Mouse (Mus musculus) liver, embryonic 15.5 days (tissue): ENCODE data around the gene Kifc5b. TPM values are rescaled to one million over a fixed set of nuclear protein-coding genes. Genes with fewer than 3 reads are reported as not detected.
"Not testable (repeated sequence)": the region's sequence is repeated elsewhere in the genome, so short reads cannot be mapped to it uniquely, and the experiment has no call there.

Experiments
- ATAC-seq: fragments of 200-750 bp; cut with Nextera tagmentation; 2 replicates; pipeline ENCODE4 v1.8.0; 2017; ENCODE audit warnings: moderate number of reproducible peaks, mild to moderate bottlenecking, moderate library complexity; ENCODE audit not compliant: insufficient read depth
- H3K27ac ChIP-seq: fragments of 300-500 bp; sonication (generic); replicated peaks from 2 replicates; pipeline ENCODE4 v1.5.1; 2015; ENCODE audit warnings: mild to moderate bottlenecking, inconsistent platforms
- H3K27me3 ChIP-seq: fragments of 300-500 bp; sonication (generic); 2 replicates; pipeline ENCODE4 v1.6.1; 2015; ENCODE audit warnings: mild to moderate bottlenecking, inconsistent platforms
- H3K36me3 ChIP-seq: fragments of 300-500 bp; sonication (generic); replicated peaks from 2 replicates; pipeline ENCODE4 v1.6.1; 2015; ENCODE audit warnings: moderate library complexity, mild to moderate bottlenecking, inconsistent platforms
- H3K4me1 ChIP-seq: fragments of 300-500 bp; sonication (generic); replicated peaks from 2 replicates; pipeline ENCODE4 v1.6.1; 2015; ENCODE audit warnings: inconsistent platforms
- H3K4me2 ChIP-seq: fragments of 300-500 bp; sonication (generic); 2 replicates; pipeline ENCODE4 v1.6.1; 2015; ENCODE audit warnings: moderate library complexity, mild to moderate bottlenecking, inconsistent platforms
- H3K4me3 ChIP-seq: fragments of 300-500 bp; sonication (generic); replicated peaks from 2 replicates; pipeline ENCODE4 v1.5.1; 2015; ENCODE audit warnings: mild to moderate bottlenecking, inconsistent platforms
- H3K9ac ChIP-seq: fragments of 300-500 bp; sonication (generic); 2 replicates; pipeline ENCODE4 v1.6.1; 2015; ENCODE audit warnings: moderate library complexity, mild to moderate bottlenecking, inconsistent platforms
- H3K9me3 ChIP-seq: fragments of 300-500 bp; sonication (generic); replicated peaks from 2 replicates; pipeline ENCODE4 v1.6.1; 2016; ENCODE audit warnings: inconsistent platforms
- WGBS: fragments of 180-500 bp; shearing (Covaris S2); methylation state at CpG from one replicate; pipeline ENCODE4 v1.1.7; 2015; ENCODE audit warnings: mixed read lengths; ENCODE audit not compliant: insufficient replicate concordance; 5-methylcytosine and 5-hydroxymethylcytosine counted together
- polyA plus RNA-seq: library from polyadenylated mRNA; unstranded; fragments of >200 nt; fragmentation: Nextera tagmentation; extraction: Ambion mirVana; gene quantifications from 2 replicates; pipeline ENCODE4 v1.2.1, GENCODE M21; 2015

Kifc5b gene
- polyA plus RNA-seq, 1 experiment from 2014 or later, result 5.2 TPM

- Histone ChIP-seq H3K9ac (peak overlapping the region; percentile 56), H3K9me3 (no peaks in the 10 kb centered on the region), H3K4me1 (peaks cover 22% of the 10 kb centered on the region), H3K4me3 (peak overlapping the region; percentile 82), H3K27ac (no peak overlapping the region), H3K4me2 (peak overlapping the region; percentile 75), H3K36me3 (peaks cover 30% of the 10 kb centered on the region), H3K27me3 (no peaks in the 10 kb centered on the region)
- 64% methylated on average over 2 of the region's 2 CpGs for WGBS
- no peak for ATAC-seq
Measured at GRCm38 (mm10) chr17:26918343-26918742, 1.5 kb downstream of the Kifc5b start.

GRCm38 (mm10) chr17:26919516-26919915 lies 2.6 kb downstream of the Kifc5b start:
- H3K27me3 ChIP-seq, H3K27ac ChIP-seq, ATAC-seq, H3K9ac ChIP-seq, H3K9me3 ChIP-seq, H3K4me3 ChIP-seq: not testable (repeated sequence)
- peaks cover 22% of the 10 kb centered on the region for H3K4me1 ChIP-seq
- WGBS, result 58% methylated on average over 2 of the region's 2 CpGs
- peaks cover 42% of the 10 kb centered on the region for H3K36me3 ChIP-seq
- H3K4me2 ChIP-seq, result peak overlapping the region; percentile 38

DNA sequence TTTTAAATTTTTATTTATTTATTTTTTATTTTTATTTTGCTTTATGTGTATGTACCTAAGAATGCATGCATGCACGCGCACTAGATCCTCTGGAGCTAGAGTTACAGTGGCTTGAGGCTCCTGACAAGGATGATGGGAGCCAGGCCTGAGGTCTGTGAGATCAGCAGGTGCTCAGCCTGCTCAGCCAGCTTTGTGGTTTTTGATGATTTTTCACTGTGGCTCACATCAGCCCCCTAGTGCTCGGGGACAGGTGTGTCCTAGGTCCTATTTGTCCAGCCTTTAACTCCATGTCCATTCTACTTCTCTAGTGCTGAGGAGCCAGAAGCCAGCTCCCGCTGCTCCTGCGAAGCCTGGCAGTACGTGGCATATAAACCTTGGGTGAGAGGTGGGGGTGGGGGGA lies 5.5 kb downstream of the Kifc5b start:
- H3K27ac ChIP-seq, H3K4me3 ChIP-seq, H3K4me2 ChIP-seq, H3K27me3 ChIP-seq, H3K9ac ChIP-seq, H3K9me3 ChIP-seq, ATAC-seq: not testable (repeated sequence)
- Histone ChIP-seq H3K36me3 (peaks cover 69% of the 10 kb centered on the region), H3K4me1 (peaks cover 22% of the 10 kb centered on the region)
- WGBS, result 94% methylated on average over 5 of the region's 6 CpGs

DNA sequence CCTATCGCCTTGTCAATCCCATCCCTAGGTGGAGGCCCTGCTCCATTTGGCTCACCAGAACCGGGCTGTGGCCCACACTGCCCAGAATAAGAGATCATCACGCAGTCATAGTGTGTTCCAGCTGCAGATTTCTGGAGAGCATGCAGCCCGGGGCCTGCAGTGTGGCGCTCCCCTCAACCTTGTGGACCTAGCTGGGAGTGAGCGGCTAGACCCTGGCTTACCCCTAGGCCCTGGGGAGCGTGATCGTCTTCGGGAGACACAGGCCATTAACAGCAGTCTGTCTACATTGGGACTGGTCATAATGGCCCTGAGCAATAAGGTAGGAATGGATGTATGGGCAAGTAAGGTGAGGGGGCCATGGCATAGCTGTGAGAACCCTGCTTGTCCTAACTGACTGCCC lies 8.5 kb downstream of the Kifc5b start:
- H3K4me1 ChIP-seq, H3K27ac ChIP-seq, H3K27me3 ChIP-seq, ATAC-seq, H3K4me3 ChIP-seq, H3K9me3 ChIP-seq, H3K4me2 ChIP-seq, H3K9ac ChIP-seq: not testable (repeated sequence)
- WGBS, result 94% methylated on average over 9 of the region's 9 CpGs
- peaks cover 90% of the 10 kb centered on the region for H3K36me3 ChIP-seq

DNA sequence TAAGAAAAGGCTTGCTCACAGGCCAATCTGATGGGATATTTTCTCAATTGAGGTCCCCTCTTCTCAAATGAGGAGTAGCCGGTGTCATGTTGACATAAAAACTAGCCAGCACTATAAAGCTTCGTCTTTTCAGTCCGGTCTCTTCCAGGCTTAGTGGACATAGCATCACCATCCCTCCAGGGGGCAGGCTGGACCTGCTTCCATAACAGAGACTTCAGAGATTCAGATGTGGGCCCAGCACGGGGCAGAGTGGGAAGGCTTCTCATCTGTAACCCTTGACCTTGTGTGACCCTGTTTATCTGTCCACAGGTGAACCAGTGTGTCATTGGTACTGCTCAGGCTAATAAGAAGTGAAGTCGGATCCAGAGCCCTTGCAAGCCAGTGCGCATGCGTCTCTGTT lies 14.9 kb downstream of the Kifc5b start:
- Histone ChIP-seq H3K36me3 (peaks cover 81% of the 10 kb centered on the region), H3K4me1 (peaks cover 27% of the 10 kb centered on the region)
- H3K9ac ChIP-seq, ATAC-seq, H3K27me3 ChIP-seq, H3K4me2 ChIP-seq, H3K9me3 ChIP-seq, H3K27ac ChIP-seq, H3K4me3 ChIP-seq: not testable (repeated sequence)
- 68% methylated on average over 7 of the region's 7 CpGs for WGBS

- peaks cover 82% of the 10 kb centered on the region for H3K36me3 ChIP-seq
- no peaks in the 10 kb centered on the region for H3K27me3 ChIP-seq
- peak within 1 kb of the TSS; percentile 94 for H3K4me2 ChIP-seq
- H3K27ac ChIP-seq, result peak within 1 kb of the TSS; percentile 83
- peaks cover 38% of the 10 kb centered on the region for H3K4me1 ChIP-seq
- peak within 1 kb of the TSS; percentile 77 for H3K4me3 ChIP-seq
- H3K9ac ChIP-seq, result peak within 1 kb of the TSS; percentile 60
- under 1% methylated on average over 43 of the region's 43 CpGs for WGBS
- peak; percentile 92 for ATAC-seq
- no peaks in the 10 kb centered on the region for H3K9me3 ChIP-seq
Measured at GRCm38 (mm10) chr17:26932839-26933398, 16.0 kb downstream of the Kifc5b start, which contains the start of gene Phf1. Phf1 (plus strand) TSS chr17:26933052.

DNA sequence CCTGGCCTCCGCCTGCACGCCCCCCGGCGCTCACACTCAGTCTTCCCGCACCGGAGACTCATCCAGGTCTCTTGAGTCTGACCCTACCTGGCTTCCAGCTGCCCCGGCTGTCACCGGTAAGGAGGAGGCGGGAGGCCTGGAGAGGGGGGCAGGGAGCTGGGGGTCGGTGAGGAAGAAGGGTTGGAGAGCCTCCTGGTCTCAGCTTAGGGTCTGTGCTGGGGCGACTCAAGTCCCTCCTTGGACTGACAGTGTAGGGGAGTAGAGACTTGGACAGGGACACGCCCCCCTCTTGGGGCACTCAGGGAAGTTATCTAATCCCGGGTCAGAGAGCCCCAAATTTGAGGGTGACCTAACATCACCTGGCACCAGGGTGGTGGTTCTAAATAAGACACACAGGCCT lies 16.5 kb downstream of the Kifc5b start:
- Histone ChIP-seq H3K27me3 (no peaks in the 10 kb centered on the region), H3K9ac (peak overlapping the region; percentile 60), H3K27ac (peak overlapping the region; percentile 83), H3K4me3 (peak overlapping the region; percentile 77), H3K4me1 (peaks cover 43% of the 10 kb centered on the region), H3K36me3 (peaks cover 78% of the 10 kb centered on the region), H3K4me2 (peak overlapping the region; percentile 94), H3K9me3 (no peaks in the 10 kb centered on the region)
- 0 out of 2 replicates have a peak, but pooled peaks have one; percentile 3 for ATAC-seq
- WGBS, result 8% methylated on average over 13 of the region's 13 CpGs

- ATAC-seq, result no peak
- Histone ChIP-seq H3K9ac (no peak overlapping the region; the same call in 1 of the 2 replicates), H3K27ac (no peak overlapping the region), H3K9me3 (no peaks in the 10 kb centered on the region), H3K4me2 (peak overlapping the region; percentile 94), H3K36me3 (peaks cover 71% of the 10 kb centered on the region), H3K4me3 (peak overlapping the region; percentile 77), H3K4me1 (peaks cover 48% of the 10 kb centered on the region), H3K27me3 (no peaks in the 10 kb centered on the region)
- 75% methylated on average over 16 of the region's 16 CpGs for WGBS
Measured at GRCm38 (mm10) chr17:26933885-26934827, 17.3 kb downstream of the Kifc5b start.

DNA sequence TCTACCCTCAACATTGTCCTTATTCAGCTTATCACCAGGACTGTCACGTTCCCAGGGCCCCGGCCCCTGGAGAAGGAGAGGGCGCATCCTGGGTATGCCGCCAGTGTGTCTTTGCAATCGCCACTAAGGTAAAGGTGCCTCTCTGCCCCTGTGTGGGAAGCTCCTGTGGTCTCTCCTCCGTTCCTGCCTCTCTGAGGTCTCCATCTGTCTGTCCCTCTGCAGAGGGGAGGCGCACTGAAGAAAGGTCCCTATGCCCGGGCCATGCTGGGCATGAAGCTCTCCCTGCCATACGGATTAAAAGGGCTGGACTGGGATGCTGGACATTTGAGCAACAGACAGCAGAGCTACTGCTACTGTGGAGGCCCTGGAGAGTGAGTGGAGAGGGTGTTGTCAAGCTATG lies 18.1 kb downstream of the Kifc5b start:
- no peaks in the 10 kb centered on the region for H3K9me3 ChIP-seq
- H3K27me3 ChIP-seq, result no peaks in the 10 kb centered on the region
- no peak overlapping the region for H3K4me2 ChIP-seq
- H3K36me3 ChIP-seq, result peaks cover 62% of the 10 kb centered on the region
- WGBS, result 75% methylated on average over 9 of the region's 9 CpGs
- ATAC-seq, result no peak
- no peak overlapping the region for H3K27ac ChIP-seq
- no peak overlapping the region for H3K4me3 ChIP-seq
- H3K9ac ChIP-seq, result no peak overlapping the region
- peaks cover 51% of the 10 kb centered on the region for H3K4me1 ChIP-seq

GRCm38 (mm10) chr17:26936453-26936852 lies 19.6 kb downstream of the Kifc5b start:
- Histone ChIP-seq H3K4me2 (no peak overlapping the region), H3K27me3 (no peaks in the 10 kb centered on the region), H3K4me3 (no peak overlapping the region), H3K9me3 (no peaks in the 10 kb centered on the region), H3K4me1 (peaks cover 66% of the 10 kb centered on the region), H3K36me3 (peaks cover 48% of the 10 kb centered on the region), H3K27ac (no peak overlapping the region), H3K9ac (no peak overlapping the region)
- ATAC-seq, result no peak
- WGBS, result 81% methylated on average over 12 of the region's 12 CpGs

DNA sequence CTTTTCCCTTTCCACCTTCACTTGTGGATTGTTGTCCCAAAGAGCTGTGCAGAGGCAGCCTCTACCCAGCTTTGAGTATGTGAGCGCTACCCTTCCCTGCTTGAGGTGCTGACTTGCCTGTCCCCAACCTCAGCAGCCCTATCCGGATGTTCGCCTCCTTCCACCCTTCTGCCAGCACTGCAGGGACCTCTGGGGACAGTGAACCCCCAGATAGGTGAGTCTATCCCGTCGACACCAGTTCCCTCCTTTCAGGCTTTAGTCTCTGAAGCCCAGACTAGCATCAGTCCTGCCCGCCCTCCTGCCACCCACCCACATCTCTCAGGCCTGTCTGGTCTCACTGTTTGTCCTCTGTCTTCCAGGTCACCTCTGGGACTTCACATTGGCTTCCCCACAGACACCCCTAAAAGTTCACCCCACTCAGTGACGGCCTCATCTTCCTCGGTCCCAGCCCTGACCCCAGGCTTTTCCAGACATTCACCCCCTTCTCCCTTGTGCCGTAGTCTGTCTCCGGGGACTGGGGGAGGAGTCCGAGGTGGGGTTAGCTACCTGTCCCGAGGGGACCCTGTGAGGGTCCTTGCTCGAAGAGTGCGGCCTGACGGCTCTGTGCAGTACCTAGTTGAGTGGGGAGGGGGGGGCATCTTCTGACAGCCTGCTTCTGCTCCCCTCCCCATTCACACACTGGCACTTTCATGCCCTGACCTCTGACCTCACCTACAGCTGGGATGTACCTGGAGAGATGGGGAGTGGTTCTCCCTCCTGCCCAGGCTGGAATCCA lies 20.2 kb downstream of the Kifc5b start:
- Histone ChIP-seq H3K27ac (no peak overlapping the region), H3K9ac (no peak overlapping the region), H3K9me3 (no peaks in the 10 kb centered on the region), H3K27me3 (no peaks in the 10 kb centered on the region), H3K4me3 (peak overlapping the region; percentile 77; the same call in 1 of the 2 replicates), H3K36me3 (peaks cover 42% of the 10 kb centered on the region), H3K4me1 (peaks cover 72% of the 10 kb centered on the region), H3K4me2 (peak overlapping the region; percentile 97)
- WGBS, result 78% methylated on average over 15 of the region's 15 CpGs
- no peak for ATAC-seq
